Mouse (Mus musculus) erythroblast, embryonic 14.5 days (primary cell): Measurements from ENCODE around the gene Bcam.

Experiments used
- GATA1 ChIP-seq: IDR thresholded peaks from 2 replicates; pipeline ENCODE4 v1.6.1; 2012; ENCODE audit warnings: low read length, inconsistent platforms, mixed read lengths
- TAL1 ChIP-seq: IDR thresholded peaks from 3 replicates; pipeline ENCODE4 v1.6.1; 2012; ENCODE audit warnings: low read length, inconsistent platforms, mixed read lengths

DNA sequence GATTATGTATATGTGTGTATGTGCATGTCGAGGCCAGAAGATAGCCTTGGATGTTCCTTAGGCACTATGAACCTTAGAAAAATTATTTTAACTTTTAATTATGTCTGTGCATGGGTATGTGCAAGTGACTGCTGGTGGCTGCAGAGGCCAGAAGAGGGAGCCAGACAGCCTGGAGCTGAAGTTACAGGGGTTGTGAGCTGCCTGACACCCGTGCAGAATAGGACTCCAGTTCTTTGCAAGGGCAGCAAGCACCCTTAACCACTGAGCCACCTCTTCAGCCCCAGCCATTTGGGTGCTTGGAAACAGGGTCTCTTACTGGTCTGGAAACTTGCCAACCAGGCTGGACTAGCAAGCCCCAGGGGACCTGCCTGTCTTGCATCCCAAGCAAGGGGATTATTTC lies 15.8 kb downstream of the Bcam start:
- TF ChIP-seq GATA1 (no peak), TAL1 (no peak)
